Mouse (Mus musculus) cerebellum, postnatal 10 days (tissue): ENCODE results near the gene 4921504E06Rik.
A peak's percentile ranks its signal among the peaks of the same experiment; 100 is the strongest.

Experiments used
- DNase-seq, 2 experiments: peaks; one replicate each; pipeline ENCODE4 v3.0.0; 2021; ENCODE audit warnings: mixed read lengths in 2 of 2

Gene 4921504E06Rik

DNA sequence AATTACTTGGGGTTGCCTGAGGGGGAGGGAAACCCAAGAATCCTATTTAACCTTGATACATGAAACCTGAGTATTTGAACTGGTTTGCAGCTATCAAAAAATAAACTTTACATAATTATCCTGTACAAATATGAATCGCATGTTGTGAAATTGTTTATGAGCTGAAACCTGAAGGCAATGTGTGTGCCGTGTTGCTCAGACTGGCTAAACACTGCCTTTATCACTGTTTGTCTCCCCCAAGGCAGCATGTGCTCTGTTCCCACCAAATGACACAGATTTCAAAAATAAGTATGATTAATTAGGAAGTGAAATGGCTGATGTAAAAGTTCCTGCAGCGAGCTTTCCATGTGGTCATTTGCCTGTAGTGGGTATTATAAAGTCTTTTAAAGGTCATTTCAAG lies 63.5 kb downstream of the 4921504E06Rik start:
- DNase-seq, result no peak

DNA sequence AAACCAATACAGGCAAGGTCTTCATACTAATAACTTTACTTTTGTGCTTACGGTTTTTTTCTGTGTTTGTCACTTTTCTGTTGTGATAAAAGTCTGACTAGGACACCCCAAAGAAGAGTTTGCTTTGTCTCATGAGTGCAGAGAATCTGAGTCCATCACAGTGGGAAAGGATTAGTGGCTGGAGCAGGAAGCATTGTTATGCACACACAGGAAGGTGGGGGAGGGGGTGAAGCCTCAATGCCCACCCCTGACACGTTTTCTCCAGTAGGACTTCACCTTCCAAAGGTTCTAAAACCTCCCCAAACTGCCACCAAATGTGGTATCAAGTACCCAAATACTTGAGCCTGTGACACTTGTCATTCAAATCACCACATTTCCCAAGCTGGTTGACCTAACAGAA lies 91.8 kb downstream of the 4921504E06Rik start:
- no peak for DNase-seq

DNA sequence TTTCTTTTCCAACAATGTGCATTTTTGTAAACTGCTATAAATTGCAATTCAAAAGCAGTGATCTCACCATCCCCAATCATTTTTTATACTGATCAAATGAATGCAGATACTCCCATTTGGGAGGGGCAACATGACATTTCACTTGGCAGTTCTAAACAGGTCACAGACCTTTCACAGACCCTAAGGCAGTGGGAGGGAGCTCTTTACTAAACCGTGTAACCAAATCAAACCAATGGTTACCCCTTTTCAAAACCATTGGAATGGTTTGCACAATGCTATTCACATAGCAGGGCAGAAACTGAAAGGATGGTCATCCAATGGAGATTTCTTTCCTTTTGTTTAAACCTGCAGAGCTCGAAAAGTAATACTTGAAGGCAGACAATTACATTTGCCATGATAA lies 94.9 kb downstream of the 4921504E06Rik start:
- no peak for DNase-seq

DNA sequence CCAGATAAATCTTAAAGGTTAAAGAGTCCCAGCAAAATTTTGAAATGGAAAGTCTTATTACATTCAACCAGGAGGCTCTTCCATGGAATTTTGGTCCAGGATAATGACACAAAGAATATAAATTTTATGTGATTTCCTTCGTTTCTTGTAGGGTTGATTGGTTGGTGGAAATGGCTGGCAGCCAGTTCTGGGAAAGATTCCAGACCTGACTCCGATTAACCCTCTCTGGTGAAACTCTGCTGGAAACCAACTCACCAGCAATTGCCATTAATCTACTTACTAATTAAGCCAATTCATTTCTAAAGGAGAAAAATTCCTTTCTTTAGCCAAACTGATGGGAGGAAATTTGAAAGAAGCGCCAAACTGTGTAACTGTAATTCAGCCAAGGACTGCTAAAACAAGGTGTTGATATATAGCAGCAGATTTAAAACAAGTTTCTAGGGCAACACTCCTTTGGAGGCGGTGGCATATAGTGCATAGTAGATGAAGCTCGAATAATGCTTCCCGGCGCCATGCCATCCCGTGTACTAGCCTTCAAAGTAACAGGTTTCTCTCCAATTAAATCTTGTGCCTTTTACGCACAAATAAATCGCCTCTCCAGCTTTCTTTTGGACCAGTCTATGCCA lies 97.7 kb downstream of the 4921504E06Rik start:
- DNase-seq, result peak; percentile 72 to 84

DNA sequence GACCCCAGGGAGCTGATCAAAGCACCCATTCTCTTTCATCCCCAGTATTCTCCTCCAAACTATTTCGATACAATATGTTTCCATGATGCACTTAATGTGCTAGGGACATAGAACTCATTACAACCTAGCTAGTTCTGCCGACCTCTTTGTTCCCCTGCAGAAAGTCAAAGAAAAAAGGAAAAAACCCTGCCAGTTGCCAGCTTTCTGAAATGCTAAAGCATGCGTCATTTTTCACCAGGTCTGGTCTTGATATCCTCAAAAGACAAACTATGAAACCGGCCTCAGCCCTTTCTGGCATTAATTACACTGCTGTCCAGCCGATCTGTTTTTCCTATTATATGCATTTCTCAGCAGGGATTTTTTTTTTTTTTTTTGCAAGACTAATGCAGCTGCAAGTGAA lies 98.5 kb downstream of the 4921504E06Rik start:
- no peak for DNase-seq

DNA sequence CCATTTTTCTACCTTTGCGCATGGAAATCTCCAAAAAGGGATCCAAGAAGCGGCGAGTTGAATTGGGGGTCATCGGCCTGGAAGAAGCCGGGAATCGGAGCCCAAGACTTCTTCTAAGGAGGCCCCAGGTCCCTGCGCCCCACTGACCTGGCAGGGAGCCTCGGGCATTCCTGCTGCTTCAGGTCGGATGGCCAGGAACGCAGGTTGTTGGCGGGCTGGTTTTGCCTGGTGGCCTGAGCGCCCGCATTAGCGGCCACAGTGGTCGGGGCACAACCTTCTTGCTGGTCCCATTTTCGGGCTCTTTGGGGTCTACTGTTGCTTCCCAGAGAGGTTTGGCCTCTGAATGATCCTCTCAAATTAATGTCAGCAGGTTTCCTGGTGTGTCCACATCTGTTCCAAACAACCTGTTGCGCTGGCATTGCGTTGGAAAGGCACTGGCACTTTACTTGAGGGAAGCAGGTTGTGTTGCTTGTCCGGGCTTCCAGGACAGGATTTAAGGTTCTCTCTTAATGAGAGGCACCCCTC lies 101.1 kb downstream of the 4921504E06Rik start:
- no peak for DNase-seq

DNA sequence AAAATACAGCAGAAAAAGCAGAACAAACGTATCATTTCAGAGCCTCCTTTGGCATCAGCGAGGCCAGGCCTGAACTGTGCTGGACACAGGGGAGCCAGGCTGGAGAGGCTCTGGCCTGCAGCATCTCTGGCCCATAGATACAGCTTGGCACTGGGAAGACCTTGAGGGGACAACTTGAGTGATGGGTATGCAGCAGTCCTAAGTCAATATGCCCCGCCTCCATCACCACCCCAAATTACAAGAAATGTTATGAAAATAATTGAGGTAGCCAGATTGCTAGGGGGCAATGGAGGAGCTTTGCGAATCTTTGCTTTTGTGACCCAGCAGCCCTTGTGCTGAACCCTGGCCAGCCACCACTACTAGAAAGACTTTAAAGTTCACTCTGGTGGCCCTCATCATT lies 104.4 kb downstream of the 4921504E06Rik start:
- no peak for DNase-seq

DNA sequence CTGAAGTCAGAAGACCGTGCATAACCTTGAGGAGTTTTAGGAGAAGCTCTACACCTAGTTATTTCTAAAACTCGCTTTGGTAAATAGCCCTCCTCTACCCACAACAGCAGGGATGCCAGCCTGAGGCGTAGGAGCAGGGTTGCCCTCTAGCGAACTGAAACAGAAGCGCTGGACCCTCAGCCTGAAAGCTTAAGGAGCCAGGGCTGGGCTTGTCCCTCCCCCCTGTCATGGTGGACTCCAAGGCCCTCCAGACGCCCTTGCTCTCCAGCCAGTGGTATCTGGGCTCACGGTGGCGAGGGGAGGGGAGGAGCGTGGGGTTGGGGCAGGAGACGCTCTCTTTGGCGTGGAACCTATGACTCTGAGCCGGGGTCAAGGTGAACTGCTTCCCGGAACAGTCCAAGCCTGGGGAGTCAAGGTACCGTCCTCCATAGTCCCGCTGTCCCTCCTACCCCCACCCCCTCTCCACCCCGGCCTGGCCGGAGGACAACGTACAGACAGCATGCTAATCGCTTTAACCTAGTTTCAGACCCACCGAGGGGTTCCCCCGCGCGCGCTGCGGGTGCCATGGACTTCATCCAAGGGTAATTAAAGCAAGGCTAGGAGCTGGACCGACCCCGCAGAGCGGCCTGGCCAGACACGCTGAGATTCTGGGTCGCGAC lies 105.5 kb downstream of the 4921504E06Rik start:
- peak; percentile 73 to 74 for DNase-seq

DNA sequence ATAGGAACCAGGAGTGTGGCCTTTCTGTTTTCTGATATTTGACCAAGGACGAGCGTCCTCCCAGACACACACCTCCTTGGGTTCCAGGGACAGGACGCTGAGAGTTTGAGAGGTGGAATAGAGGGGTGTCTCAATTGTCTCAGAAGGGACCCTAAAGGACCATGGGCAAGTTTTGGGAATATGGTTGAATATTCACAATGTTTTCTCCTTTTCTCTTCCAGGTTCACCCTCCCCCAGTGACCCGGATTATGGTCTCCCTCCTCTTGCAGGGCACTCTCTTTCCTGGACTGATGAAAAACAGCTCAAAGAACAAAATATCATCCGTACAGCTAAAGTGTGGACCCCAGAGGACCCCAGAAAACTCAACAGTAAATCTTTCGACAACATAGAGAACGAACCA lies 107.0 kb downstream of the 4921504E06Rik start:
- no peak for DNase-seq

DNA sequence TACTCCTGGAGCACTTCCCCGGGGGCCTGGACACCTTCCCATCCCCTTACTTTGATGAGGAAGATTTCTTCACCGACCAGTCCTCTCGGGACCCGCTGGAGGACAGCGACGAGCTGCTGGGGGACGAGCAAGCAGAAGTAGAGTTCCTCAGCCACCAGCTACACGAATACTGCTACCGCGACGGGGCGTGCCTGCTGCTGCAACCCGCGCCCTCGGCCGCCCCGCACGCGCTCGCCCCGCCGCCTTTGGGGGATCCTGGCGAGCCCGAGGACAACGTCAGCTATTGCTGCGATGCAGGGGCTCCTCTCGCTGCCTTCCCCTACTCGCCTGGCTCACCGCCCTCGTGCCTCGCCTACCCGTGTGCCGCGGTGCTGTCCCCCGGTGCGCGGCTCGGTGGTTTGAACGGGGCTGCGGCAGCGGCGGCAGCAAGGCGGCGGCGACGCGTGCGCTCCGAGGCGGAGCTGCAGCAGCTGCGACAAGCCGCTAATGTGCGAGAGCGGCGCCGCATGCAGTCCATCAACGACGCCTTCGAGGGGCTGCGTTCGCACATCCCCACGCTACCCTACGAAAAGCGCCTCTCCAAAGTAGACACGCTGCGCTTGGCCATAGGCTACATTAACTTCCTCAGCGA lies 107.7 kb downstream of the 4921504E06Rik start:
- DNase-seq, result no peak

DNA sequence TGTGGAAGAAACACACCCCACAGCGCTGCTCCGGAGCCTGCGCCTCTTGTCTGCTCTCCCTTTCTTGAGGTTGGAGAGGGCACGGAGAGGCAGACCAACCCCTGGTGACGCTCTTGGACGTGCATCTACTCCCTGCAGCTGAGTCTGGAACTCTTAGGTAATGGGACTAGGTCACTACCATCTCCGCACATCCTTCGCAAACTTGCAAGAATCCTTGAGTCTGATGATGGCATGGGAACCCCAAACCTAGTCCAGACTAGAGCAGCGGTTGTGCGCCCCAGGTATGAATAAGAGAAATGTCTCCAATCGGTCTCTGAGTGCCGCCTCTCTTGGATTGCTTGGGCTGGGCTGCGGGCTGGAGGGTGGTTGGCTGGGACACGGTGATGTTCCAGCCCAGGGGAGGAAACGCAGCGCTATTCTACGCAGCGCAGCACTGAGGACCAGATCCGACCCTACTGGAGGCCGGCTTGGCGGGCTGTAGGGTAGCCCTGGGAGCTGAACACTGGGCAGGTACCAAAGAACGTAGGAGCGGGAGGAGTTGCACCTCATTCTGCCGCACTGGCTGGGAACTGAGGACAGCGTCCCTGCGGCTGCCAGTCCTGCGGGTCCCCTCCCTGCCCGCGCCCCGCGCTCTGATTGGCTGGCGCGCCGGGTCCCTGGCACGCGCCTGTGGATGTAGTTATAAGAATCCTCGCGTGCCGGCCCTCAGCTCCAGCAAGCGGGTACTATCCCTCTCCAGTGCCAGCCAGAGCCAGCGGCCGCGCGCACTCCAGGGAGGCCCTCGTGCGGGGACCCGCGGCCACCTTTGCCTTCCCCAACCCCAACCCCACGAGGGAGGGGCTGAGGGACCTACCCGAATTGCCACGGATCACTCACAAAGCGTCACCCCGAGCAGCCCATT lies 108.5 kb downstream of the 4921504E06Rik start, which contains the start of gene Ptf1a:
Gene Ptf1a, plus strand, starts transcription at position 733 of the 901 bp plus-strand sequence.
- DNase-seq, result peak; percentile 51 to 64

DNA sequence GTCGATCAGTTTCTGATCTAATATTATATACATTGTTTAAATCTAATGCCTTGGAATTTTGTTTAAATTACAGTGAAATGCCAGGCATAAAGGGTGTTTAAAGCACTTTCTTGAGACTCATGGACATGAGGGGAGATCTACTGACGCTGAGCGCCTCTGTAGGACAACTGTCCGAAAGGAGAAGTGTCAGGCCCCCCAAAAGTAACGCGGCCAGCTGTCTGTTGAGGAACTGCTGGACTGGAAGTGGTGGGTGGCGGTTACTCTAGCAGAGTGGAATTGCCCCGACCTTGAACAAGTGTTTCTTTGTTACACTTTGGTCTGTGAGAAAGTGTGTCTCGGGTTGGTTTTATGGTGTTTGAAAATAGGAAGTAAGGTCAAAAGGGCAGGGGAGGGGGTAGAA lies 109.4 kb downstream of the 4921504E06Rik start:
- DNase-seq, result no peak

DNA sequence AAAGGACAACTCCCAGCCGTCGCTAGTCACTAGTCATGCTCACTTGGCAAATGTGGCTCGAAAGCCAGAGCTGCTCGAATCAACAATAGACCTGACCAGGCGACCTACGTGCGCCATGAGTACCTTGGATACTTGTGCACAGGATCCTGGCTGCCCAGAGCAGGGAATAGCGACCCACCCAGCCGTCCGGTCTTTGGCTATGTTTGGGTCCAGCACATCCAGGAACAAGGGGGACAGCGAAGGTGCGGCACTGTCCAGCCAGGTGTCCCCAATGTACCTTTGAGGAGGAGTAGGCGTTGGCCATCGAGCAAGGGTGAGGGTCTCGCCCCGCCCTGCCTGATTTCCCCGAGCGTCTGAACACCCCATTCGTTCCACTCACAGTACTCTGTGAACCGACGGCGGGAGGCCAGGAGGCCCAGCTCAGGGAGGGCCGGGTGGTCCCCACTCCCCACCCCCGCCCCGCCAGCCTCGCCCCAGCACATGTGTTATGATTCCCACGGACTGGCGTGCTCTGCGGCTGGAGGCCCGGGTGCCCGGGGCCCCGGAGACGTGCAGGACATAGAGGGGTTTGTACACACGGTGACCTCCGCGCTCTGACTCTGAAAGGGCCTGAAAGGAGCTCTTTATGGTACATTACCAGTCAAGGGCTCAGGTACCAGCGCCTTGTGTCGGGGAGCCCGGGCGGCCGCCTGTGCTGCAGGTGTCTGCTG lies 121.9 kb downstream of the 4921504E06Rik start:
- no peak for DNase-seq

DNA sequence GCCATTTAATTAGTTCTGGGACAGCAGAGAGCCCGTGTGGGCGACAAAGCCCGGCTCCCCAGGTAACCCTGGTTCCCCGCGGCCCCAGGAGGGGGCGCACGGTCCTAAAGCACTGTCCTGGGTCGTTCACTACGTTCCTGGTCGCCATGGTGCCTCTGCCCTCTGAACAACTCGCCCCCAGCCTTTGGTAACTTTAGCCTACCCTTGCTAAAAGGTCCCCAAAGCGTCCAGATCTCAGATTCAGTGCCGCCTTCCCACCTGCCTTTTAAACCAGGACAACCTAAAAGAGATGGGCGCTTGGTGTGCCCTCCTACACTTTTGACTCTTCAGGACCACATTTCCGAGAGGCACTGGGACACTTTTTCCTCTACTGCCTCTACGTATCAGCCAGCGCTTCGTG lies 122.5 kb downstream of the 4921504E06Rik start:
- DNase-seq, result peak; percentile 47 to 62

DNA sequence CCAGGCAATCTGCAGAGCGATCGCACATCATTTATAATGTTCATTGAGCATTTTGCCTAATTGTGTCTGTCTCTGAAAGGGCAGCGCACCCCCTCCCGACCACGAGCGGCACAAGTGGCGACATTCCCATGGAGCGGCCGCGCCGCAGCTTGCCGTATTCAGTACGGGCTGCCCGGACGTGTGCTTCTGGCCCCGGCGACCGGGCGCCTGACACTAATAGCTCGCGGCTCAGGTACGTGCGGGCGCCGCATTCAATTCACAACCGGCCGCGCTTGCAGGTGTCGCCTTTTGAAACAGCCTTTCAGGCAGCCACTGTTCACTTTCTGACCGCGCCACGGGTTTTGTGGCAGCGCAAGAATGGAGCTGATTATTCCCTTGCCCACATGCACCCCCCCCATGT lies 123.0 kb downstream of the 4921504E06Rik start:
- DNase-seq, result peak; percentile 55 to 60

DNA sequence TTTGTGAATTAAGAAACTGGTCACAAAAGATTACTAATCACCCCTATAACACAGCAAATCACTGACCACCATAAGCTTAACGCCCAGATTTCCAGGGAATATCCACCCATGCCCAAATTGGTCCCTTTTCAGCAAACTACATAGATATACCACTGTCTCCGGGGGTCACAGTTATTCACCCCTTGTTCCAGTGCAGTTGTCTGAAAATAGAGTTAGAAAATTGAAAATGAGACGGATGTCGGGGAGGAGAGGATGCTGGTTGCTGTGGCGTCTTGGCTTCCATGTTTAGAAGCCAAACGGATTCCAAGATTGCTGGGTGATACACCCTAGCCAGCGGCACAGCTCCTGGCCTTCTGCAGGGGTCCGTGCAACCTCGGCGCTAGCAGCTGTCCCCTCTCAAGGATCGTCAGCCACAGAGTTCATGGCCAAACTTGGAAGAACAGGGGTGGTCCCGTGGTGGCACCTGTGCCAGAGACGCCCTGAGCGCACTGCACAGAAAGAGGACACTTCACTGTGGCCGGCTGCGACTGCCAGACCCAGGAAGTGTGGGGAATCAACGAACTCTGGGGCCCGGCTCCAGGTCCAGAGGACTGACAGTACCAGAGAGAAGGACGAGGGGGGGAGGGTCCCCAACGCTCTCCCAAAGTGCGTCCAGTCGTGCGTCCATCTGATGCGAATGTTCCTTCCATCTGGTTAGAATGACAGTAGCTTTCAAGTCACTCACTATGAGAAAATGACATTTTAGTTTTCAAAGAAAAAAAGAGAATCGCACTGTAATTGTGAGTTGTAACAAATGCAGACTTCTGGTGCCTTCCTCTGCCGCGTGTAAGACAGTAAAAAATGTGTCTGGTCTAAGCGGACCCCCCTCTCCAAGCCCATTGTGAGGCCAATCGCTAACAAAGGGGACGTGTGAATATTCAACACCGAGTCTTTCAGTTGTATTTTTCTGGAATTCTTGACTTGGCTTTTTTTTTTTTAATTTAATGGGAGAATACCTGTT lies 123.7 kb downstream of the 4921504E06Rik start:
- DNase-seq, result peak; percentile 44 to 56

DNA sequence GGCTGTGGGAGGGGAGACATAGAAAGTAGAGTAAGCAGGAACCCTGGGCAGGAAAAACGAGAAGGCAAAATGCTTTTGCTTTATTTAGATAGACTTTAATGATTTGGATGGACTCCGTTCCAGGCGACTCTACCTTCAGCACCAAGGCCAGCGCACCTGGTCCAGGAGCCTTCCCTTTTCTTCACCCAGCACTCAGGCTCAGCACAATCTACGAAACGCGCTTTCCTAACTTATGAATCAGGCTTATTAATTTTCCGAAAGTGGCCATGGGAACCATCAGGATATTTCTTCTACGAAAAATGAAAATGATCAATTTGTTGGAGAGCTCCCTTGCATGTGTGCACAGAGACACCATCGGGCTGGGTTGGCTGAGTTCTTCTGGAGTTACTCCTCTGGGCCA lies 124.7 kb downstream of the 4921504E06Rik start:
- DNase-seq, result no peak

DNA sequence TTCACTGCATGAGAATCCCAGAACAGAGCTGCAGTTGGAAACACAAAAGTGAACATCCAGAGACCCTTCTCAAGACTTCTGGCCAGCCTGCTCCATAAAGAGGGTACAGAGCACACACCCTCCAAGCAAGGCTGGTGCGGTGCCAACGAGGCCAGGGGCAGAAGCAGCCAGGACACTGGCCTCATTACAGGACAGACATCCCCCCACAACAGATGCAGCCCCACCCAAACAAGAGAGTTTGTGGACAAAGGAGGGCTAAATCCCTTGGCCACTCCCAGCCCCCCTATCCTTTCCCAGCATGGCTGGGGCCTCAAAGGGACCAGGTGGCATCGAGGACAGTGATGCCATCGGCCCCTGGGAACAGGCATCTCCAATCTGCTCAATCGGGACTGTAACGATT lies 130.6 kb downstream of the 4921504E06Rik start:
- peak; percentile 33 to 48 for DNase-seq

DNA sequence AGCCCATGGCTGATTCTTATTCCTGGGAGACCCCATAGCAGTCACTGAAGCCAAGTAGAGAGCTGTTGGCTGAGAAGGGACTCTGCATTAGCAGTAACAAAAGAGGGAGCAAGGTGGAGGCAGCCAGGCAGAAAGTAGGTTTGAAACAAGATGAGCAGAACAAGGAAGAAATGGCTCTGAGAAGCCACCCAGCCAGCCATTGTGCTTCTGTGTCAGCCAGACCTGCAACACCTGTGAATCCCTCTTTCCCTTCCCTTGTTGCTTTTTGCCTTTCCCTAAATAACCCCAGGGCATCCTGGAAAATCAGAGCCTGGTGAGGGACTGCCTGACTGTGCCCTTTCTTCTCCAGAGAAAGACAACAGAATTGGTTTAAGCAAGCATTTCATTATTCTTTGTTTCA lies 131.5 kb downstream of the 4921504E06Rik start:
- DNase-seq, result no peak

DNA sequence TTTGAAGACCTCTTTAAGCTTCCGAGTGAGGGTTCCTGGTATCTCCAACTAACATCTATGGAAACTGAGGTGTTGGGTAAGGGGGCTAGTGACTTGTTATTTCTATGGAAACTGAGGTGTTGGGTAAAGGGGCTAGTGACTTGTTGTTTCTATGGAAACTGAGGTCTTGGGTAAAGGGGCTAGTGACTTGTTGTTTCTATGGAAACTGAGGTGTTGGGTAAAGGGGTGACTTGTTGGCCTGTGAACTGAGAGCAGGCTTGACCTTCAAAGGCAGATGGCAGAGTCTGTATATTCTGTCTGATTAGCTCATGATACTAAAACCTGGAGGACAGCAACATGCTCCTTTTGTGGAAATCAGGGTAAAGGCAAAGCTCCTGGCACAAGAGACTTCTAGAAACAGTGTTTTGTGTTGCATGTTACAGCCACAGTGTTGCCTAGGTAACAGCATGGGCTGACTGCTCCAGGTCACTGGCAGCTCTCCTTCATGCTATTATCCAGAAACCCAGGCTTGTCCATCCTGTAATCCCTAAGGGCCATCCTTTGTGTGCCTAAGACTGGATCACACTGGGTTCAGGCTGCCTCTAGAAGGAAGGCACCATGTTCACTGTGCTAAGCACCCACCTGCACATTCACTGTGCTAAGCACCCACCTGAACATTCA lies 133.9 kb downstream of the 4921504E06Rik start:
- no peak for DNase-seq
